21 mouse cellular contexts compared by ENCODE assay signal in the genomic region with DNA sequence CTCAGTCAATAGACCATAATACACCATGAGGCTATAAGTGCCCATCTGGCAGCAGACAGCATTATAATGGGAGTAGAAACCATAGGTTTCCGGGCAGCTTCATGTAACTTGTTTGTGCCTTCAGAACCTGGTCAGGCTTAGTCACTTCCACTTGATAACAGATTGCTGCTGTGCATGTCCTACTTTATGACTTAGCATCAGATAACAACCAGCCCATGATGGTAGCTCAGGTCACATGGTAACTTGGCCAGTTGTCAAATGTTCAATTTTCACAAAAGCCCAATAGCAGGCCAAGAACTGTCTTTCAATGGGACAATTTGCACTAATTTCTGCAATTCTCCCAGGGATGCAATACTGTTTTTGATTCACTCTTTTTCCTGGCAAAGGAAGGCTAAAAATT.
"Had no signal": no experiment of that assay in that cellular context is flagged by ENCODE, and none has a peak within 500 bp of the region (broad histone marks: within the 10 kb centered on the region; RNA-seq: fewer than 3 reads in every experiment).

No protein-coding gene starts in this region.

- ATAC-seq: liver, postnatal 0 days; lung, postnatal 0 days; midbrain, embryonic 13.5 days; midbrain, embryonic 16.5 days had no signal

- H3K27ac ChIP-seq: kidney, postnatal 0 days; limb, embryonic 12.5 days; limb, embryonic 15.5 days; liver, embryonic 14.5 days; midbrain, embryonic 10.5 days; midbrain, embryonic 13.5 days; neural tube, embryonic 13.5 days; stomach, embryonic 15.5 days had no signal

- H3K4me2 ChIP-seq: limb, embryonic 12.5 days; limb, embryonic 15.5 days; liver, embryonic 11.5 days; lung, embryonic 14.5 days; midbrain, embryonic 13.5 days; neural tube, embryonic 13.5 days; stomach, embryonic 15.5 days had no signal

- H3K4me3 ChIP-seq: limb, embryonic 12.5 days; limb, embryonic 15.5 days; megakaryocyte, embryonic 14.5 days; midbrain, embryonic 10.5 days; midbrain, embryonic 13.5 days; myocyte; neural tube, embryonic 13.5 days; stomach, embryonic 15.5 days had no signal

- H3K9me3 ChIP-seq: limb, embryonic 12.5 days; limb, embryonic 15.5 days; megakaryocyte, embryonic 14.5 days; midbrain, embryonic 10.5 days; midbrain, embryonic 13.5 days; neural tube, embryonic 13.5 days; stomach, embryonic 15.5 days had no signal

- DNase-seq: kidney, postnatal 25 days; left cerebral cortex, postnatal 4 days; liver, postnatal 0 days; lung, embryonic 14.5 days; lung, postnatal 36 days; right cerebral cortex, postnatal 4 days; thymus, adult 18-20 months; thymus, postnatal 36 days had no signal

- H3K9ac ChIP-seq: limb, embryonic 12.5 days; limb, embryonic 15.5 days; liver, embryonic 14.5 days; liver, postnatal 0 days; lung, embryonic 14.5 days; midbrain, embryonic 13.5 days; neural tube, embryonic 13.5 days; stomach, embryonic 15.5 days had no signal

- H3K27me3 ChIP-seq: limb, embryonic 12.5 days; limb, embryonic 15.5 days; megakaryocyte, embryonic 14.5 days; midbrain, embryonic 13.5 days; neural tube, embryonic 13.5 days; stomach, embryonic 15.5 days had no signal

- H3K4me1 ChIP-seq: limb, embryonic 12.5 days; limb, embryonic 15.5 days; midbrain, embryonic 10.5 days; midbrain, embryonic 13.5 days; neural tube, embryonic 13.5 days; stomach, embryonic 15.5 days had no signal
